Mouse (Mus musculus): ENCODE data around the gene Mrps33.

DNA sequence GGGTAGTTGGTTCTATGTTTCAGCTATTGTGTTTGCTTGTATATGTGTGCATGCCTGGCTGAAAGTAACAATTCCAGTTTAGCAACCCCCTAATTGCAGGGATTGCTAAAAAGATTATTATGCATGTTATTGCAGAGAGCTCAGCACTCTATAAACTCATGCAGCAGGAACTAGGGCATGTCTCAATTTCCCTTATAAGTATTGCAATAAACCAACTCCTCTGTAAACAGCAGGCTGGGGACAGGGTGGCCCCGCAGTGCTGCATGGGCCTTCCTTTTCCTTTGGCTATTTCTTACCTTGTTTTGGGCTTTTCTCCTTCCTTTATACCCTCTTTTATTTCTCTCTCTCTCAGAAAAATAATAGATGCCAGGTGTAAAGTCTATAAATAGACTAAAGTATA is 32.3 kb downstream of the Mrps33 start:
- TF ChIP-seq ZNF384 (IDR thresholded peaks at IDR 0.05; ENCODE audit: low read depth, low read length) (no peak), HCFC1 (IDR thresholded peaks at IDR 0.05; ENCODE audit: borderline replicate concordance, insufficient read depth, low read length) (no peak), ZC3H11A (IDR thresholded peaks at IDR 0.05; ENCODE audit: borderline replicate concordance, low read depth, low read length) (no peak)

All from ES-E14 (cell line).